Mouse (Mus musculus) heart, postnatal 0 days (tissue): ENCODE measurements around the gene Pprc1.

Experiments
- CTCF ChIP-seq: IDR thresholded peaks from 2 replicates; pipeline ENCODE4 v1.5.1; 2016; ENCODE audit warnings: antibody characterized with exemption, control low read depth, low read depth
- EP300 ChIP-seq: IDR thresholded peaks from 2 replicates; pipeline ENCODE4 v1.6.1; 2016; ENCODE audit warnings: antibody characterized with exemption, low read depth

DNA sequence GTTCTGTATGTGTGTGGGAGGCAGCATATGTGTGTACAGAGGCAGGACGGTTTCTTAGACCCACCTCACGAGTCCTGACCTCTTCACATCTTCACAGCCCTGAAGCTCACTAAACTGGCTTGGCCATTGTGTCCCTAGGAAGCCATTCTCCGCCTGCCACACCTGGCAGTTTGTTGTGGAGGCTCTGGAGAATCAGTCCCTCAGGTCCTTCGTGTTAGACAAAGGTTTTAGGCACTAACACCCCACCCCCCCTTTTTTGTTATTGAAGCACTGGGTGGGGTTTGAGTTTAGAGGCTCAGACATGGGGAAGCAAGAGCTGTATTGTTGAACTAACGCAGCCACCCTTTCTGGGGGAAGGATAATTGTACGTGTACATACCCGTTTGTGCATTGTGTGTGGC is 28.6 kb downstream of the Pprc1 start:
- no peak for TF ChIP-seq CTCF
- TF ChIP-seq EP300: no peak
